Mouse (Mus musculus): ENCODE measurements around the gene B9d2. TPM values are rescaled to one million over a fixed set of nuclear protein-coding genes. Genes with fewer than 3 reads are reported as not detected.

Gene B9d2
- polyA plus RNA-seq, 1 experiment from 2014 or later, result 29.5 TPM

- no peaks in the 10 kb centered on the region for H3K27me3 ChIP-seq (replicated peaks)
- no peaks in the 10 kb centered on the region for H3K9me3 ChIP-seq (replicated peaks)
- H3K4me1 ChIP-seq, result peaks cover 75% of the 10 kb centered on the region
- peaks cover 32% of the 10 kb centered on the region for H3K36me3 ChIP-seq
- peak overlapping the region; percentile 83 for H3K4me3 ChIP-seq
- peak; percentile 80 for ATAC-seq
- WGBS (ENCODE audit: insufficient replicate concordance), result under 1% methylated on average over 47 of the region's 52 CpGs
- peak overlapping the region; percentile 97 for H3K4me2 ChIP-seq
- peak overlapping the region; percentile 87 for H3K9ac ChIP-seq
- H3K27ac ChIP-seq, result peak overlapping the region; percentile 95
These were observed 8.4 kb downstream of the B9d2 start for GRCm38 (mm10) chr7:25688810-25689586.

DNA sequence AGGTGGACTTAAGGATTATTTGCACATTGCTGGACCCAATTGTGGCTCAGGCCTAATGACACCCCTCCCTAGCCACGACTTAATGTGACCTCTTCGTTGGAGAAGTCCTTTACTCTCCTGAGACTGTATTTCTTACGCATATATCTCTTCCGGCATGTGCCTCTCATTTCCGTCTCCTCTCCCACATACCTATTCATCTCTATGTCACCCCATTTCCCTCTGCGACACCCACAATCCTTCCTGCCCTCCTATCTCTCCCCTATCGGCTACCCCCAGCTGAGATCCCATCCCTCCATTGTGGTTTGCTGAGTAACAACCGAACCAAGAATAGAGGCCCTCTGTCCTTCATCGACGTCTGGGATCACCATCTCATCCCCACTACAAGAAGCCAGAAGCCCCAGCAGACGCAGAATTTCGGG lies 9.0 kb downstream of the B9d2 start:
- Histone ChIP-seq H3K4me2 (peak overlapping the region; percentile 97), H3K9ac (peak overlapping the region; percentile 87), H3K9me3 (replicated peaks) (no peaks in the 10 kb centered on the region), H3K4me1 (peaks cover 69% of the 10 kb centered on the region), H3K27ac (peak overlapping the region; percentile 95), H3K4me3 (peak overlapping the region; percentile 83), H3K27me3 (replicated peaks) (no peaks in the 10 kb centered on the region), H3K36me3 (peaks cover 38% of the 10 kb centered on the region)
- peak; percentile 40 for ATAC-seq
- 2% methylated on average over 12 of the region's 12 CpGs for WGBS (ENCODE audit: insufficient replicate concordance)

DNA sequence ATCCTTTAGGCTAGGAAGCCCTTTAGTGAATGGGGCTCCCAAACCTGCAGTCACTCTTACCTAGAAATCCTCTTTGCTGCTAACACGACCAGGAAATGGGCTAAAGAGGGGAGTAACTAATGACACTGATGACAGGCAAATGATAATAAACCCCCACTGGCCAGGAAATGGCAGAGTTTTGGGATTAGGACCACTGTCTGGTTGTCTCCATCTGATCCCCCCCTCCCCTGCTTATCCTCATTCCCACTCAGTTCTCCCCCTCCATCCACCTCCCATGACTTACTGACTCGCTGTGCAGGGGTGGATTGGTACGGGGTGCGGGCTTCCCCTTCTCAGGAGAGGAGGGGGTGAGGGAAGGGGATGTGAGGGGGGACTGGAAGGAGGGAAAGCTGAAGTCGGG lies 9.5 kb downstream of the B9d2 start:
- H3K4me3 ChIP-seq, result peak overlapping the region; percentile 83
- H3K4me1 ChIP-seq, result peaks cover 64% of the 10 kb centered on the region
- no peaks in the 10 kb centered on the region for H3K27me3 ChIP-seq (replicated peaks)
- H3K27ac ChIP-seq, result peak overlapping the region; percentile 95
- 26% methylated on average over 5 of the region's 5 CpGs for WGBS (ENCODE audit: insufficient replicate concordance)
- peak overlapping the region; percentile 97 for H3K4me2 ChIP-seq
- H3K9me3 ChIP-seq (replicated peaks), result no peaks in the 10 kb centered on the region
- peak overlapping the region; percentile 87 for H3K9ac ChIP-seq
- peaks cover 43% of the 10 kb centered on the region for H3K36me3 ChIP-seq
- ATAC-seq, result no peak

DNA sequence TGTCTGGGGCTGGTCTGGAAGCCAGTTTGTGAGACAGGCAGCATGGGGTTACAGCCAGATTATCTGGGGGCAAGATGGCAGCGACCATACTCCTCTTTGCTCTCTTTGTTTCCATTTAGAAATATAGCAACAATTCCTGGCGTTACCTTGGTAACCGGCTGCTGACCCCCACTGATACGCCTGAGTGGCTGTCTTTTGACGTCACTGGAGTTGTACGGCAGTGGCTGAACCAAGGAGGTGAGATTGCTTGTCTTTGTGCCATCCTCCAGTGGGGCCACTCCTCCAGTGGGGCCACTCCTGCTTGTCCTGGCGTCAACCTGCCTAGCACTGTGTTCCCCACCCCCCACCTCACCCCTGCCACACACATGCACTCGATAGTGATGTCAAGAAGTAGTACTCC lies 13.5 kb downstream of the B9d2 start:
- no peaks in the 10 kb centered on the region for H3K9me3 ChIP-seq (replicated peaks)
- H3K27ac ChIP-seq, result no peak overlapping the region
- no peak overlapping the region for H3K9ac ChIP-seq
- peaks cover 81% of the 10 kb centered on the region for H3K36me3 ChIP-seq
- H3K4me2 ChIP-seq, result no peak overlapping the region
- ATAC-seq, result no peak
- 74% methylated on average over 8 of the region's 8 CpGs for WGBS (ENCODE audit: insufficient replicate concordance)
- no peaks in the 10 kb centered on the region for H3K27me3 ChIP-seq (replicated peaks)
- H3K4me3 ChIP-seq, result no peak overlapping the region
- peaks cover 34% of the 10 kb centered on the region for H3K4me1 ChIP-seq

DNA sequence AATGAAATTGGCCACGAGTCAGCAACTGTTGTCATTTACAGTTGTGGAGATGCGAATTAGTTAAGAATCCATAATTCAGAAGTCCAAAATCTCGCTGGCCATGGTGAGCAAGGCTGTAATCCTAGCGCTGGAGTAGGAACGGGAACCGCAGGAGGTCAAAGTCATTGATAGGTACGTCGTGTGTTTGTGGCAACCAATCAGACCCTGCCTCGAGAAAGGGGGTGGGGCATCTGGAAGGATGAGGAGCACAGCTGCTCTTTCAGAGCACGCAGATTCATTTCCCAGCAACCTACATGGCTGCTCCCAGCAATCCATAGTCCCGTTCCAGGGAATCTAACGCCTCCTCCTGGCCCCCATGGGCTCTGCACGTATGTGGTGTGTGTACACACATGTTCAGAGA lies 19.3 kb downstream of the B9d2 start:
- no peak overlapping the region for H3K9ac ChIP-seq
- peaks cover 18% of the 10 kb centered on the region for H3K4me1 ChIP-seq
- H3K27me3 ChIP-seq (replicated peaks), result no peaks in the 10 kb centered on the region
- peaks cover 20% of the 10 kb centered on the region for H3K9me3 ChIP-seq (replicated peaks)
- peaks cover 95% of the 10 kb centered on the region for H3K36me3 ChIP-seq
- 82% methylated on average over 13 of the region's 13 CpGs for WGBS (ENCODE audit: insufficient replicate concordance)
- H3K4me3 ChIP-seq, result no peak overlapping the region
- no peak for ATAC-seq
- H3K27ac ChIP-seq, result no peak overlapping the region
- no peak overlapping the region for H3K4me2 ChIP-seq

DNA sequence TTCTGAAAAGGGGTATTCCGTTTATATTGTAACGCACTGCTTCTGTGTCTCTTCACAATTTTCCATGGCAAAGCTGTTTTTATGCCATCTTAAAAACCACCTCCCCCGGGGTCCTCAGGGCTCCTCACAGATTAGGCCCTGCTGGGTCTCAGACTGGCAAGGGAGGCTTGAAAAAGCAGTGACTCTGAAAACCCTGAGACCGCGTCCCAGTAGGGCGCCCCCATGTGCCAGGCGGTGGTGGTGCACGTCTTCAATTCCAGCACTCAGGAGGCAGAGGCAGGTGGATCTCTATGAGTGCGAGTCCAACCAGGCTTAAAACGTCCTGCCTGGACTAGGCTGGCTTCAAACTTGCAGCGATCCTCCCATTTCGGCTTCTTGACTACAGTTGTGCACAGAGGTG lies 20.2 kb downstream of the B9d2 start:
- Histone ChIP-seq H3K9me3 (replicated peaks) (peaks cover 20% of the 10 kb centered on the region), H3K4me3 (no peak overlapping the region), H3K27me3 (replicated peaks) (no peaks in the 10 kb centered on the region), H3K36me3 (peaks cover 95% of the 10 kb centered on the region), H3K9ac (no peak overlapping the region), H3K4me2 (no peak overlapping the region), H3K27ac (no peak overlapping the region), H3K4me1 (peaks cover 26% of the 10 kb centered on the region)
- 81% methylated on average over 12 of the region's 12 CpGs for WGBS (ENCODE audit: insufficient replicate concordance)
- ATAC-seq, result no peak

DNA sequence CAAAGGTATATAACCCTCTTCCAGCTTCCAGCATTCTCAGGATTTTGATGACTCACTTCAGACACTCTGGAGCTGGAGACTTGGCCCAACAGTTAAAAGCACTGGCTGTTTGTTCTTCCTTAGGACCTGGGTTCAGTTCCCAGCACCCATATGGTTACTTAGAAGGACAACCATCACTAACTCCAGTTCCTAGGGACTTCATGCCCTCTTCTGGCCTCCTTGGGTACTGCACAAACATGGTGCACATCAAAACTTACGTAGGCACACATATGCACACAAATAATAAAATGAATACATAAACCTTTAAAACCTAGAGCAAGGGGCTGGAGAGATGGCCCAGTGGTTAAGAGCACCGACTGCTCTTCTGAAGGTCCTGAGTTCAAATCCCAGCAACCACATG lies 21.8 kb downstream of the B9d2 start:
- Histone ChIP-seq H3K4me3 (no peak overlapping the region), H3K4me2 (no peak overlapping the region), H3K4me1 (peaks cover 42% of the 10 kb centered on the region), H3K27ac (no peak overlapping the region), H3K36me3 (peaks cover 96% of the 10 kb centered on the region), H3K9me3 (replicated peaks) (peaks cover 20% of the 10 kb centered on the region), H3K9ac (no peak overlapping the region), H3K27me3 (replicated peaks) (no peaks in the 10 kb centered on the region)
- 82% methylated on average over 2 of the region's 2 CpGs for WGBS (ENCODE audit: insufficient replicate concordance)
- no peak for ATAC-seq

- H3K4me3 ChIP-seq, result no peak overlapping the region
- no peaks in the 10 kb centered on the region for H3K27me3 ChIP-seq (replicated peaks)
- H3K27ac ChIP-seq, result peak overlapping the region; percentile 28
- no peak overlapping the region for H3K9ac ChIP-seq
- ATAC-seq, result peak; percentile 50
- 55% methylated on average over 10 of the region's 10 CpGs for WGBS (ENCODE audit: insufficient replicate concordance)
- H3K4me2 ChIP-seq, result peak overlapping the region; percentile 40
- peaks cover 88% of the 10 kb centered on the region for H3K36me3 ChIP-seq
- peaks cover 20% of the 10 kb centered on the region for H3K9me3 ChIP-seq (replicated peaks)
- peaks cover 54% of the 10 kb centered on the region for H3K4me1 ChIP-seq
These were observed 23.4 kb downstream of the B9d2 start for GRCm38 (mm10) chr7:25703793-25704494.

DNA sequence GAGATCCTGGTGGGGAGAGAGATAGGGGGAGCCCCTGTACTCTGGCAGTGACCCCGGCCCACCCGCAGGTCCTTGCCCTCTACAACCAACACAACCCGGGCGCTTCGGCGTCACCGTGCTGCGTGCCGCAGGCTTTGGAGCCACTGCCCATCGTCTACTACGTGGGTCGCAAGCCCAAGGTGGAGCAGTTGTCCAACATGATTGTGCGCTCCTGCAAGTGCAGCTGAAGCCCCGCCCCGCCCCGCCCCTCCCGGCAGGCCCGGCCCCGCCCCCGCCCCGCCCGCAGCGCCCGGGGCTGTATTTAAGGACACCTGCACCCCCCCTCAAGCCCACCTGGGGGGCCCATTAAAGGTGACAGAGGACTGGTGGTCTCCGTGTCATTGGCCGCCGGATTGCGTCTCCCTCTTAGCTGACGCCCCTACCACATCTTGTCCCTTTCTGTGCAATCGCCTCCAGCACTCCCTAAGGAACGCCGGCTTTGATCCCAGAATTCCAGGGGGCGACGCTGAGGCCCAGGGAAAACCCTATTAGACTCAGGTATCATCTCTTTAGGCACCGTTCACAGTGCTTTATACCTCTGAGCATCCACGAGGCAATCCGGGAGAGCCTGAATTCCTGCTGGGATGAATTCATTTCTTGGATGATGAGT lies 24.3 kb downstream of the B9d2 start:
- Histone ChIP-seq H3K27me3 (replicated peaks) (no peaks in the 10 kb centered on the region), H3K36me3 (peaks cover 82% of the 10 kb centered on the region), H3K4me1 (peaks cover 58% of the 10 kb centered on the region), H3K4me2 (peak overlapping the region; percentile 40), H3K9me3 (replicated peaks) (peaks cover 20% of the 10 kb centered on the region), H3K27ac (peak overlapping the region; percentile 65), H3K9ac (no peak overlapping the region), H3K4me3 (no peak overlapping the region)
- peak; percentile 36 for ATAC-seq
- whole genome bisulfite sequencing (ENCODE audit: insufficient replicate concordance), result 44% methylated on average over 34 of the region's 37 CpGs

DNA sequence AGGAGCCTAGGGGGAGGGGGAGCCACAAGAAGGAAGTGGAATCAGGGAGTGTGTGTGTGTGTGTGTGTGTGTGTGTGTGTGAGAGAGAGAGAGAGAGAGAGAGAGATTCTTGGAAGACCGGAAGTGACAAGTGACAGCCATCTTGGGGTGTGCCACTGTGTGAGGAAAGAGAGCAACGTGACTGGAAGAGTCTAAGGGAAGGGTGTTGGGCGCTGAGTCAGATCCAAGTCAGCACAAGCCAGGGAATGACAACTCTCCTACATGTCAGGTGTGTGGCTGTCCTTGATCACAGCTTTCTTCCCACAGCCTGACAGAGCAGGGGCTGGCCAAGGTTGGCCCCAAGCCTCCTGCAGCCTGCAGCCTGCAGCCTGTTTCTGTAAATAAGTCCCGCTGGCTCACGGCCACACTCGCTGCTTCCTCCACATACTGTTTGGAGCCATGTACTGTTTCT lies 25.2 kb downstream of the B9d2 start:
- ATAC-seq, result no peak
- Histone ChIP-seq H3K4me3 (no peak overlapping the region), H3K4me2 (no peak overlapping the region), H3K27ac (peak overlapping the region; percentile 65), H3K27me3 (replicated peaks) (no peaks in the 10 kb centered on the region), H3K9ac (no peak overlapping the region), H3K9me3 (replicated peaks) (peaks cover 17% of the 10 kb centered on the region), H3K4me1 (peaks cover 68% of the 10 kb centered on the region), H3K36me3 (peaks cover 76% of the 10 kb centered on the region)
- 58% methylated on average over 6 of the region's 6 CpGs for WGBS (ENCODE audit: insufficient replicate concordance)

DNA sequence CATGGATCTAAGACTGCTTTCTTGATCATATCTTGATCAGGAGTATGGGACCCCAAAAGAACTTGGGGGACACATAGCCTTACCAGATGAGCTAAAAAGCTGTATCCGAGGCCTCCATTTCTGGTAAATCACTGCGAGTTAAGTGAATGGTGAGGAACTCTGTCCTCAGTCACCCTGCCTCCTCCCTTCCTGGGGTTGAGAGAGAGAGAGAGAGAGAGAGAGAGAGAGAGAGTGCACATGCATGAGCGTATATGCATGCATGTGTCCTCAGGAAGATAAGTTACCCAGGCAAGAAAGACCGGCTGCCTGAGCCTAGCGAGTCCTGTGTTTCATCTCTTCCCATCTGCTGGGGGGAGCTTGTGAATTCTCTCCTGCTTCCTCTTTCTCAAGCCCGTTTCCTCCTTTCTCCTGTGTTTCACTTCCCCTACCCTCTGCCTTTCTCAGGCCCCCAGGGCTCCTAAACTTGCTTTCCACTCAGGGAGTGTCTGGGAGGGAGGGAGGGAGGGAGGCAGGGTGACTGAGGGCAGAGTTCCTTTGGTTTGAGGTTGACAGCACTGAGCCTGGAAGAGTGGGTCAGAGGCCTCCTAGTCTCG lies 26.1 kb downstream of the B9d2 start:
- no peak overlapping the region for H3K4me3 ChIP-seq
- H3K9ac ChIP-seq, result no peak overlapping the region
- ATAC-seq, result no peak
- peaks cover 76% of the 10 kb centered on the region for H3K4me1 ChIP-seq
- peak overlapping the region; percentile 65; the same call in 1 of the 2 replicates for H3K27ac ChIP-seq
- WGBS (ENCODE audit: insufficient replicate concordance), result 52% methylated on average over 7 of the region's 7 CpGs
- H3K9me3 ChIP-seq (replicated peaks), result peaks cover 9% of the 10 kb centered on the region
- peaks cover 76% of the 10 kb centered on the region for H3K36me3 ChIP-seq
- H3K4me2 ChIP-seq, result no peak overlapping the region
- no peaks in the 10 kb centered on the region for H3K27me3 ChIP-seq (replicated peaks)
